Mouse (Mus musculus): ENCODE data around the gene Naf1. TPM values are rescaled to one million over a fixed set of nuclear protein-coding genes. Genes with fewer than 3 reads are reported as not detected.
A peak's percentile ranks its signal among the peaks of the same experiment; 100 is the strongest.

Naf1 gene
- total RNA-seq (2021), result 1 to 10 TPM; 3.3 to 4.6 TPM
- long read RNA-seq, experiment 1, partial matches to known transcripts, result 0 of 1 reads
- long read RNA-seq, experiment 1, other reads (novel, unspliced or antisense), result 0 of 1 reads
- long read RNA-seq, experiment 2, result 0 reads

GRCm38 (mm10) chr8:66860023-66860422 is at the start of gene Naf1:
TSS of gene Naf1 (plus strand) at chr8:66860217.
- no peak for TF ChIP-seq CTCF (IDR thresholded peaks at IDR 0.05)
- Histone ChIP-seq H3K4me3 (peak within 1 kb of the TSS; percentile 70), H3K27ac (peak within 1 kb of the TSS; percentile 86)
- peak; percentile 94 for DNase-seq
- intact Hi-C loops (cut with DNase I), result no loop called here

GRCm38 (mm10) chr8:66860921-66861588 is 1.0 kb downstream of the Naf1 start:
- peak overlapping the region; percentile 70 for H3K4me3 ChIP-seq
- peak overlapping the region; percentile 79 for H3K27ac ChIP-seq

GRCm38 (mm10) chr8:66861589-66862500 is 1.8 kb downstream of the Naf1 start:
- no peak for DNase-seq
- no peak for TF ChIP-seq CTCF (IDR thresholded peaks at IDR 0.05)
- Histone ChIP-seq H3K4me3 (peak overlapping the region; percentile 70), H3K27ac (peak overlapping the region; percentile 79)
- intact Hi-C loops (cut with DNase I), result no loop called here

More at GRCm38 (mm10) chr8:66860921-66861588, 1.0 kb downstream of the Naf1 start:
- no peak for TF ChIP-seq CTCF (IDR thresholded peaks at IDR 0.05)
- intact Hi-C loops (cut with DNase I), result no loop called here
- DNase-seq, result peak; percentile 53

- intact Hi-C loops (cut with DNase I), result no loop called here
- no peak for TF ChIP-seq CTCF (IDR thresholded peaks at IDR 0.05)
- no peak for DNase-seq
- no peak overlapping the region for H3K27ac ChIP-seq
- H3K4me3 ChIP-seq, result no peak overlapping the region
These were observed 3.7 kb downstream of the Naf1 start for GRCm38 (mm10) chr8:66863761-66864160.

GRCm38 (mm10) chr8:66865120-66865519 is 5.1 kb downstream of the Naf1 start:
- Histone ChIP-seq H3K4me3 (no peak overlapping the region), H3K27ac (no peak overlapping the region)
- intact Hi-C loops (cut with DNase I), result no loop called here
- no peak for DNase-seq
- no peak for TF ChIP-seq CTCF (IDR thresholded peaks at IDR 0.05)

GRCm38 (mm10) chr8:66867679-66868078 is 7.7 kb downstream of the Naf1 start:
- DNase-seq, result no peak
- intact Hi-C loops (cut with DNase I), result no loop called here
- Histone ChIP-seq H3K27ac (no peak overlapping the region), H3K4me3 (no peak overlapping the region)
- TF ChIP-seq CTCF (IDR thresholded peaks at IDR 0.05), result no peak

- H3K27ac ChIP-seq, result no peak overlapping the region
- no peak overlapping the region for H3K4me3 ChIP-seq
- TF ChIP-seq CTCF (IDR thresholded peaks at IDR 0.05), result no peak
- intact Hi-C loops (cut with DNase I), result no loop called here
- DNase-seq, result no peak
These were observed 9.4 kb downstream of the Naf1 start for GRCm38 (mm10) chr8:66869211-66869932.

- TF ChIP-seq CTCF (IDR thresholded peaks at IDR 0.05), result no peak
- intact Hi-C loops (cut with DNase I), result no loop called here
- H3K27ac ChIP-seq, result no peak overlapping the region
- H3K4me3 ChIP-seq, result no peak overlapping the region
- DNase-seq, result no peak
These were observed 23.8 kb downstream of the Naf1 start for GRCm38 (mm10) chr8:66883866-66884265.

GRCm38 (mm10) chr8:66891879-66892278 is 31.9 kb downstream of the Naf1 start:
- DNase-seq, result no peak
- intact Hi-C loops (cut with DNase I), result no loop called here
- no peak overlapping the region for H3K27ac ChIP-seq
- no peak for TF ChIP-seq CTCF (IDR thresholded peaks at IDR 0.05)
- H3K4me3 ChIP-seq, result no peak overlapping the region

- TF ChIP-seq CTCF (IDR thresholded peaks at IDR 0.05), result no peak
- no peak overlapping the region for H3K4me3 ChIP-seq
- DNase-seq, result no peak
- intact Hi-C loops (cut with DNase I), result no loop called here
- H3K27ac ChIP-seq, result no peak overlapping the region
These were observed 45.0 kb downstream of the Naf1 start for GRCm38 (mm10) chr8:66905000-66905399.

GRCm38 (mm10) chr8:66905557-66905956 is 45.5 kb downstream of the Naf1 start:
- intact Hi-C loops (cut with DNase I), result no loop called here
- no peak for DNase-seq
- H3K27ac ChIP-seq, result no peak overlapping the region
- TF ChIP-seq CTCF (IDR thresholded peaks at IDR 0.05), result no peak
- no peak overlapping the region for H3K4me3 ChIP-seq

GRCm38 (mm10) chr8:66906116-66906515 is 46.1 kb downstream of the Naf1 start:
- no peak overlapping the region for H3K27ac ChIP-seq
- no peak overlapping the region for H3K4me3 ChIP-seq
- intact Hi-C loops (cut with DNase I), result no loop called here
- no peak for TF ChIP-seq CTCF (IDR thresholded peaks at IDR 0.05)
- no peak for DNase-seq
